Mouse (Mus musculus): ENCODE data around the gene Tmem50a. TPM values are rescaled to one million over a fixed set of nuclear protein-coding genes. Genes with fewer than 3 reads are reported as not detected.
"Not testable (repeated sequence)": the region's sequence is repeated elsewhere in the genome, so short reads cannot be mapped to it uniquely, and the experiment has no call there.

Tmem50a gene
- total RNA-seq, 2 experiments from 2014 or later, result 219 to 276 TPM

DNA sequence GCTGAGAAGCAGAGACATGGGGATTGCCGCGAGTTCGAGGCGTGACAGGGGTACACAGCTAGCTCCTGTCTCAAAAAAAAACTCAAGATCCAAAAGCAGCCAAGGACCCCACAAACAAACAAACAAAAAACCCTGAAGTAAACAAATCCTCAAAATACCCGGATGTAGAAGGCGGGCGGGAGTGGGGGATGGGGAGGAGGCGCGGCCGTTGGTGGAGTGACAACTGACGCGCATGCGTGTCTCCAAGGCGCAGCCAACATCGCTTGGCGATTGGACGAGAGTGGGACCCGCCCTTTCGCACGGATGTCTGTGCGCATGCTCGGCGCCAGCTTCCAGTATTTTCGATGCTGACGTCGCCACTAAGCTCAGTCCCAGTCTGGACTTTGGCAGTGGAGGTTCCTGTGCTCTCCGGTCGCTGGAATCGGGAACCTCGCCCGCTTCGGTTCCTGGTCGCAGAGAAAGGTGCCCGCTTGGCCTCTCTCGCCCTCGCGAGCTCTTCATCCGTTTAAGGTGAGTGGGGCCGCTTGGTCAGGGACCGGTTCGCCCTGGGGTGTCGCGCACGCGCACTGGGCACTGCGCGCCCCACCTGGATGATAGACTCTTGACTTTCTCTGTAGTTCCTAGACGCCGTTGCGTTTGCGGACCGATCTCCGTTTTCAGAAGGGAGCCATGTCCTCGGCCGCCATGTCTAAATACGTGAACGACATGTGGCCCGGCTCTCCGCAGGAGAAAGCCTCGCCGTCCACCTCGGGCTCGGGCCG is 8.6 kb upstream of the Tmem50a start, which contains the start of gene Rsrp1:
Gene Rsrp1, plus strand, starts transcription at position 335 of the 761 bp plus-strand sequence.
- peak; percentile 63 for ATAC-seq (replicated peaks; ENCODE audit: poor library complexity)

DNA sequence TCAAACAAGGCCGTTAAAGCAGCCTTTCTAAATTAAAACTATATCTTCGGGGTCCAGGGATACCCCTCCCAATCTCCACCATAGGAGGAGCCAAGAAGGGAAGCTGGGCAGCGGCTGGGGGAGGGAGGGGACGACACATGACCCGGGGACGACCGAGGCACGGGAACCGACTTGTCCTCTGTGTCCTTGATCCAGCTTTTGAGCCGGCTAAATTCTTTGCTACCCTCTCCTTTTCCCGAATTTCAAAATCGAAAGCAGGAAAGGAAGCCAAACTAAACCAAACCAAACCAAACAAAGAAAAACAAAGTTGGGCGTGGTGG is 8.1 kb upstream of the Tmem50a start:
- ATAC-seq (replicated peaks; ENCODE audit: poor library complexity), result no peak

DNA sequence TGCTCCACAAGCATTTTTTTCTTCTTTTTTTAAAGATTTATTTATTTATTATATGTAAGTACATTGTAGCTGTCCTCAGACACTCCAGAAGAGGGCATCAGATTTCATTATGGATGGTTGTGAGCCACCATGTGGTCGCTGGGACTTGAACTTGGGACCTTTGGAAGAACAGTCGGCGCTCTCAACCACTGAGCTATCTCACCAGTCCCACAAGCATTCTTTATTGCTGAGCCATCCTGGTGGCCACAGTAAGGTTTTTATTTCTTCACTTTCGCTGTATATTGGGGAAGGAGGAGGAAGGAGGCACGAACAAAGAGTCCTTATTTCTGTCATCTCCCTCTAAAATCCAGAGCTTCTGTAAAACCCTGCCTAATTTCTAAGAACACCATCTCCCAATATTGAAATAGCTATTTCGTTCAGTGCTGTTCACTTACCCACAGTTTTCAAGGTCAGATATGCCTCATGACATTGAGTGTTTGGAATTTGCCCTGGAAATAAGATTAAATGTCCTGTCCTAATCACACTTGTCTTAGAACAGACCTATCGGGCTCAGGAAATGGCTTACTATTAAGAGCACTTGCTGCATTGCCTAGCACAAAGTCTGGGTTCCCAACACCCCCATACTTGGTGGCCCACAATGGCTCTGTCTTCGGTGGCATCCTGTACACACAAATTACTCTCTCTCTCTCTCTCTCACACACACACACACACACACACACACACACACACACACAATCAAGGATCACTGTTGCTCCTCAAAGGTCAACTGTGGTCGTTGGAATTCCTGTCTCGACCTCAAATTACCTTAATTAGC is 7.5 kb upstream of the Tmem50a start:
- ATAC-seq (replicated peaks; ENCODE audit: poor library complexity), result no peak

DNA sequence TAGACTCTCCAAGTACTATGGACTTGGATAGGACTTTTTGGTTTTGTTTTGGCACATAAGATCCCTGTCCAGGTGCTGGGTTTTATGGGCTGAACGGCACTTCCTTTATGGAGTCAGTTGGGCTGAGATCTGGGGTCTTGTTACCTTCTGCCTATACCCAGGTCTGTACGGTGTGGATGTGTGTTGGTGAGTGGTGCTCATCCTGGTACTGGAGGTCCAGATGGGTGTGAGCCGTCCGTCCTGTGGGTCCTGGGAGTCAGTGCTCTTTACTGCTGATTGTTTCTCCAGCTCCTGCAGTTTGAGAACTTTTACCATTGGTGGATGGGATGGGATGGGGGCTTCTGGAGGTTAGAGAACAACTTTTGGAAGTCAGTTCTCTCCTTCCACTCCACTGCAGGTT is 6.9 kb upstream of the Tmem50a start:
- ATAC-seq (replicated peaks; ENCODE audit: poor library complexity), result no peak

DNA sequence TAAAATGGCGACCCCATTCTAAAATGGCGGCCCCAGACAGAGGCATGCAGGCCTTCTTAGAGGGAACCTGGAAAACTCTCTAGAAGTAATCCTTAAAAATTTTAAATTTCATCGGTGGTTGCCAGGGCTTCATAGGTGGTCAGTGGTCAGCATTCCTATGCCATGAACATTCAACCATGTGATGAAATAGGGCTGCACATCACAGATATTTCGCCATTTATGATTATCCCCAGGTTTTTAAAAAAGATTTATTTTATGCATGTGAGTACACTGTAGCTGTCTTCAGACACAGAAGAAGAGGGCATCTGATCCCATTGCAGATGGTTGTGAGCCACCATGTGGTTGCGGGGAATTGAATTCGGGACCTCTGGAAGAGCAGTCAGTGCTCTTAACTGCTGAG is 5.8 kb upstream of the Tmem50a start:
- no peak for ATAC-seq (replicated peaks; ENCODE audit: poor library complexity)

DNA sequence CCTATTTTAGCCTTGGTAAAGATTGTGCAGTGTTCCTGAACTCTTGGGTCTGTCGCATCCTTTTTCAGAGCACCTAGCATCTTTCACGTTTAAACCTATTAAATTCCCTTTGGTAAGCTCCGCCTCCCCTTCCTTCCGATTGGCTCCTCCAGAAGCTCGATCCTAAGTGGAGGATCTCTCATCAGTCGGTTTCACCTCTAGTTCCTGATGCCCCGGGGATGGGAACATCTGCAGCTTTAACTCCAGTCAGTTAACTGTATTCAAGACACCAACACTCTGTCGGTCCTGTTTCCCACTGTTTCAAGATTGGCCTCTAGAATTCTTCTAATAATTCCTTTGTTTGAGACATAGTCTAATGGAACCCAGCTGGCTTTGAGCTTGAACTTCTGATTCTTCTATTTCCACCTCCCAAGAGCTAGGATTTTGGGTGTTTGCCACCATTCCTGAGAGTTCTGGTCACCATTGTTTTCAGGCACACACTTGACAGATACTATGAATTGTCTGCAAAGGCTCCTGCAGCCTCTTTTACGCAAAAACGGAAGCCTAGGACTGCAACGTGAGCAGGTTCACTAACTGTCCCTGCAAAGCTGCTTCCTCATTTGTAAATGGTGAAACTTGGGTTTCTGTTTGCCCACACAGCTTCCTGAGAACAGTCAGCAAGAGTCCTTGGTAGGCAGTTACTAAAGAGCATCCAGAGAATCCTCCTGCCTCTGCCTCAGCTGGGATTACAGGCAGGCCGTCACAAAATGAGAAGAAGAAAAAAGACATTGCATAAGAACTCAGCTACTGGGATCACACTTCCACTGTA is 5.1 kb upstream of the Tmem50a start:
- peak; percentile 28 for ATAC-seq (replicated peaks; ENCODE audit: poor library complexity)

DNA sequence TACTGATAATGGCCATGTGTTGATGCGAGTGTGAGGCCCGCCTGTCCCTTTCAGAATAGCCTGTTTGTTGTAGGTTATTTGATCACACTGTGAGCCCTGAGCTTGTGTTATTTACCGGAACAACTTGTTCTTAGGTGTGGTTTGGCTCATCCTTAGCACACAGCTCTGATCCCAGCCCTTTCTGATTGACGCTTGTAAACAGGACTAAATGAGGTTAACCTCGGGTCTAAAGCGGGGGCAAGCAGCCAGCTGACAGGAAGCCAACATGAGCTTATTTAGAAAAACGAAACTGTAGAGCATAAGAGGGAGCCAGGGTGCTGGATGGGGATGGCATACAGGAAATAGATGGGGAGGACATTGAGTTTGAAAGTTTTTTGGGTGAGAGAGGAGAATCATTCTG is 3.6 kb upstream of the Tmem50a start:
- no peak for ATAC-seq (replicated peaks; ENCODE audit: poor library complexity)

DNA sequence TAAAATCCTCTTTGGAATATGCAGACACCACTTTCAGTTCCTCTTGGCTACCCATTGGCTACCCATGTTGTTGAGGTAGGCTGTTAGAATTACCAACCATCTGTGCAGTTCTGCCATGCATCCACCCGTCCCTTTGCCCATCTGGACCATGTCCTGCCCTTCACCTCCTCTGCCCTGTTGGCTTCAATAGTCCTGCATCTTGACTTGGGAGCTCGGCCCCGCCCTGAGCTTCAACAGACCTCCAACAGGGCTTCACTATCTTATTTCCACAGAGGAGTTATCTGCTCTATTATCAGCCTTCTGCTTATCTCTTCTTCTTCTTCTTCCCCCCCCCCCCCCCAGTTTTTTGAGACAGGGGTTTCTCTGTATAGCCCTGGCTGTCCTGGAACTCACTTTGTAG is 2.4 kb upstream of the Tmem50a start:
- ATAC-seq (replicated peaks; ENCODE audit: poor library complexity), result peak; percentile 22

DNA sequence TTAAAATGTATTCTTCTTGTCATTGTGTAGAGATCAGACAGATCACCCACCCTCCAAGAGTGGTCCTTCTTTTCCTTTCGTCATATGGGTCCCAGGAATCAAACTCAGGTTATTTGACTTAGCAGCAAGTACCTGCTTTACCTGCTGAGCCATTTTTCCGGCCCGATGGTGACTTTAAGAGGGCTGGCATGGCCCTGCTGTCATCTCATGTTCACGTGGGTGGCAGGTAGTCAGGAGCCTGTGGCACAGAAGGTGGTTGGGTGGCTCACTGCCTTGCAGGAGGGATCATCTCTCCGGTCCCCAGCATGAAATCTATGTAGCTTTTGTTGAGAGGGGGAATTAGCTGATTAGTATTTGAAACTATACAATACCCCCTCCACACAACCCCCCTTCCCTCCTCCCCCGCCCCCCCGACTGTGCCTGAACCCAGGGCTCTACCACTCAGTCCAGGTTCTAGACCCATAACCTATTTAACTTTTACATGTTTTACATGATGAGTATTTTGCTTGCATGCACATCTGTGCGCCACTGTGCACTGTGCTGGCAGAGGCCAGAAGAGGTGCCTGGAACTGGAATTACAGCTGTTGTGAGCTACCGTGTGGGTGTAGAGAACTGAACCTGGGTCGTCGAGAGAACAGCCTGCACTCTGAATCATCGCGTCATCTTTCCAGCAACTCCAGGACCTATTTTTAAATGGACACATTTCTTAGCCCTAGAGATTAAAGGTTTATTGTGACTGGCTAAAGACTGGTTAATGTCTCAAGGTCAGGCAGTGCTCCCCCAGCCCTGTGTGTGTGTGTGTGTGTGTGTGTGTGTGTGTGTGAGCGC is 613 bp upstream of the Tmem50a start:
- ATAC-seq (replicated peaks; ENCODE audit: poor library complexity), result no peak

DNA sequence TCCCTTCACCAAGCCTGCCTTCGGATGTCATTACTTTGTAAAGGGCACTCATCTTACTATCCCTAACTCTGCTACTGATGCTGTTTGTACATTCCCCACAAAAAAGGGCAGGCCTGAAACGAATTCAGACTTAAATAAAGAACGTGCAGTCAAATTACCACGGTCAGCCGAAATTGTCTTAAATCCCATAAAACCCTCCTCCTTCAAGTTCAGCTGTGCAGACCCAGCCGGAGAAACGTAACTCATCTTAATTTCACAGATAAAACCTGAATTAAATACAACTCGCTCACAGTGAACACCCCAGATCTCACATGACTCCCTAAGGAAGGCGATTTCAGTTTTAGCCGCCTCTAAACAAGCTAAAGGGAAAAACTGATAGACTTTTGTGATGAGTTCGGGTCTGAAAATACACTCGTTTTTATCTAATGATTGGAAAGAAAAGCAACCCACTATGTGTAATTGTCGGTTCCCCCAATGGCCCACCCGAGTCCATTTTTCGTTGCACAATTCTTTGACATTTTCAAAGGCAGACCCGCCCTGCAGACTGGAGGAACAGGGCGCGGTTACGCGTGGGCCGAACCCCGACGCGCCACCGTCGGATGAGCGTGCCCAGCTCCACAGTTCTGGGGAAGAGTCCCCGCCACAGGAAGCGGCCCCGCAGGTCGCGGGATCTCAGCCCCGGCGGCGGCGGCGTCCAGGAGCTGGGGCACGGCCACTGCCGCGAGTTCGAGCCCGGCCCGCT is 531 bp downstream of the Tmem50a start:
- ATAC-seq (replicated peaks; ENCODE audit: poor library complexity), result no peak; the same call in 1 of the 2 replicates

DNA sequence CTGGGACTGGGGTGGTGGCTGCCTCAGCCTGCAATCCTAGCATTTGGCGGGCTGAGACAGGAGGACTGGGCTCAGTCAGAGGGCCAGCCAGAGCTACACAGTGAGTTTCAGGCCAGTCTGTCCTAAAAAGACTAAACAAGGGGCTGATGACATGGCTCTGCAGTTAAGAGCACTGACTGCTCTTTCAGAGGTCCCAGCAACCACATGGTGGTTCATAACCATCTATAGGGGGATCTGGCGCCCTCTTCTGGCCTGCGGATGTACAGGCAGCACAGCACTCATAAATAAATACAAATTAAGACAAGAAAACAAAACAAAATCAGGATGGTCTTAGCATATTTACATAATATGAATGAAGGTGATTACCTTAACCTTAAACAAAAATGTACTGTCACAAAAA is 1.4 kb downstream of the Tmem50a start:
- peak; percentile 38 for ATAC-seq (replicated peaks; ENCODE audit: poor library complexity)

DNA sequence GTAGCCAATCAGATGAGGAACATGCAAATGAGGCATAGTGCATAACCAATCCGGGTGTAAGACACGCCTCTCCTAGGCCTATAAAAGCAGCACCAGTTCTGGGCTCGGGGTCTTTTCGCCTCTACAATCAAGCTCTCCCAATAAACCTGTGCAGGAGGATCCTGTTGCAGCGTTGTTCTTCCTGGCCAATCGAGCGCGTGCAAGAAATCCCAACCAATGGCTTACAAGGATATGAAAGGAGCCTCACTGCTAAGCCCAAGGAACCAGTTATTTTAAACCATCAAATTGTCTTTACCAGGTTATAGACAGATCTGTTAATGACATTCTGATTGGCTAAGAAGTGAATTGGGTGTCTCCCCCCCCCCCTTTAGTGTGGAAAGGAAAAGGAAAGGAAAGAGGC is 3.4 kb downstream of the Tmem50a start:
- ATAC-seq (replicated peaks; ENCODE audit: poor library complexity), result not testable (repeated sequence)

DNA sequence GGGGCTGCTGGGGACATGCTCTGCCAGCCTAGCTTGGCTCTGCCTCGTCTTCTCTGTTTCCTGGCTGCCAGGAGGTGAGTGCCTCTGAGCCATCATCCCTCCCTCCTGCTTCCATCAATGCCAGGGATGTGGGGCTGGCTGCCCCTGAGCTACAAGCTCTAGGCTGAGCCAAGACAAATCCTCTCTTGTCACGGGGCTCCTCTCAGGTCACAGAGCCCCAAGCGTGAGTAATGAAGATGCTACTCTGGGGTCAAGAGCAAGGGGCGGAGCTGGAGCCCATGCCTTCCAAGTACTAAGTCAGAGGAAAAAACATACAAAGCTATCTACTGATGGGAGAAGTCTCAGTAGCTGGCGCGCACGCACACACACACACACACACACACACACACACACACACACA is 11.8 kb downstream of the Tmem50a start:
- ATAC-seq (replicated peaks; ENCODE audit: poor library complexity), result no peak

DNA sequence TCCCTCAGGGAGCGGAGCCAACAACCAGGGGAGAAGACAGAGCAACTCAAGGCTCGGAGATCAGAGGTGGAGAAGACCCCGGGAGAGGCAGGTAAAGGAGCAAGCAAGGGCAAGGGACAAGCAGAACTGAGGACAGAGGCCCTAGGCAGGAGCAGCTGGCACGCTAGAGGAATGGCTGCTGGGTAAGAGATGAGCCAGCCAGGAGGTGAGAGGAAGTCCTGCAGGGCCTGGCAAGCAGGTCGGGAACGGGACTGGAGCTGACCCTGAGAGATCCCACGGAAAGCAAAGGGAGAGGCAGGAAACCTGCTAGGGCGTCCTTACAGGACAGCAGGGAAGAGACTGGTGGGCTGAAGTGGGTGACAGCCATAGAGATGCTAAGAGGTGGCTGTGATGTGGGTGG is 13.7 kb downstream of the Tmem50a start:
- ATAC-seq (replicated peaks; ENCODE audit: poor library complexity), result no peak

DNA sequence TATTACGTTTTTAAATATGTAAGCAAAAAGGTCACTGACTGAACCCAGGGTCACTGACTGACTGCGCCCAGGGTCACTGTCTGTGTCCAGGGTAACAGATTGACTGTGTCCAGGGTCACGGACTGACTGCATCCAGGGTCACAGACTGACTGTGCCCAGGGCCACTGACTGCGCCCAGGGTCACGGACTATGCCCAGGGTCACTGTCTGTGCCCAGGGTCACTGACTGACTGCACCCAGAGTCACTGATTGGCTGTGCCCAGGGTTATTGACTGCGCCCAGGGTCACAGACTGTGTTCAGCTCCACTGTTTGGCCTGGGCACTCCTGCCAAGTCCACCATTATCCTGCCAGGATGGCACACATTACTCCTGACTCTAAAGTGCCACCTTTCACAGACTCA is 17.6 kb downstream of the Tmem50a start:
- no peak for ATAC-seq (replicated peaks; ENCODE audit: poor library complexity)

DNA sequence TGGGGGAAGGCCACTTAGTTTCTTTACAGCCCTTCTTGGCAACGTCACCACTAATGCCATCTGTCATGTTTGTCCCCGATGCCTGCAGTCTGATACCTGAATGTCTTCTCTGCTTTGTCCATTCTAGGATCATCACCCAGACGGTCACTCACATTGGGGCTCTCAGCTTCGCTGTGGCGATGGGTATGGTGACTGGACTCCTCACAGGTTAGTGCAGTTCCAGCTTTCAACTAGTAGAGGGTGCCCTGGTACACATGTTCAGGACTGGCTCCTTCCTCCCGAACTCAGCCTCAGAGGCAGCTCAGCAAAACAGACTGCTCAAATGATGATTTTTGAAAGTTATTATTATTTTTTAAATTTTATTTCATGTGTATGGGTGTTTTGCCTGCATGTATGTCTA is 22.7 kb downstream of the Tmem50a start:
- 0 out of 2 replicates have a peak, but pooled peaks have one; percentile 34 for ATAC-seq (replicated peaks; ENCODE audit: poor library complexity)

DNA sequence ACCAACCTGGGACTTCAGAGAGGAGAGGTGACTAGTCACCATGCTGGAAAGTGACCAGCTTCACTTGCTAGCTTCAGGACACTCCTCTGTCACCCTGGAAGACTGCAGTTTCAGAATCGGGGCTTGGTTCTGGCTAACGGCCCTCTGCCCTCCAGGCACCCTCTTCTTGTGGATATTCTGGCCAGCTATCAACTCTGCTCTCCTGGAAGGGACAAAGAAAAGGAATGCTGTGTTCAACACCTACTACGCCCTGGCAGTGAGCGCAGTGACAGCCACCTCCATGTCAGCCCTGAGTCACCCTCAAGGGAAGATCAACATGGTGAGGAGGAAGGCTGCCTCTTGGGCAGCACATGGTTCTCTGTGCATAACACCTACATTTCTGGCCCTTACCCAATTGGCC is 30.5 kb downstream of the Tmem50a start:
- no peak for ATAC-seq (replicated peaks; ENCODE audit: poor library complexity)

DNA sequence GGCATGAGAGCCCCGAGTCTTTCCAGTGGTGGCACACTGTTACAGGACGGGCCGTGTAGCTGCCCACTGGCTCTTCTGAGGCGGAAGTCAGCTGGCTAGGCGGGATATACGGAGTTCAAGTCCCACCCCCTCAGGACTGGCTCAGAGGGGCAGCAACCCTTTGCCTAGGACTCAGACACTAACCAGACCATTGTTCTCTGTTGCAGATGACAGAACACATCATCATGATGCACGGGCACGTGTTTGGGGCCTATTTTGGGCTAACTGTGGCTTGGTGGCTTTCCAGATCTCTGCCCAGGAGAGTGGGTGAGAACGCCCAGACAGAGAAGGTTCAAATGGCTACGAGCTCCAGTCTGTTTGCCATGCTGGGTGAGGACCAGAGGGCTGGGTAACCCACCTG is 31.0 kb downstream of the Tmem50a start:
- ATAC-seq (replicated peaks; ENCODE audit: poor library complexity), result no peak

DNA sequence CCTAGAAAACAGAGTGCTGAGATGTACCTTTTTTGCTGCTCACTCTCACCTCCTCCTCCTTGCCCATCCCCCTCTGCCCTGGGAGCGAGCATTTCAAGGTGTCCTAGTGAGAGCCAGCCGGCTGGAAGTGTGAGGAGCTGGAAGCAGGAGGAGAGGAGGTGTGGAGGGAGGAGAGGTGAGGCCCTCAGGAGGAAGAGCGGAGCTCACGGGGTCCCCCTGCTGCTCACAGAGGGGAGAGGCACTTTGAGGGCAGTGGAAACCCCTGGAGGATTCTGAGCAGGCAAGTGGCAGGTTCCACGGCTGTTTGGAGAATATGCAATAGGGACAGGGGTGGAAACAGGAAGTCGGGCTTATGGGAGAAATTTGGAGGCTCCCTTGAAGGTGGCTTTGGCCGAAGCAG is 31.6 kb downstream of the Tmem50a start:
- peak; percentile 88 for ATAC-seq (replicated peaks; ENCODE audit: poor library complexity)

DNA sequence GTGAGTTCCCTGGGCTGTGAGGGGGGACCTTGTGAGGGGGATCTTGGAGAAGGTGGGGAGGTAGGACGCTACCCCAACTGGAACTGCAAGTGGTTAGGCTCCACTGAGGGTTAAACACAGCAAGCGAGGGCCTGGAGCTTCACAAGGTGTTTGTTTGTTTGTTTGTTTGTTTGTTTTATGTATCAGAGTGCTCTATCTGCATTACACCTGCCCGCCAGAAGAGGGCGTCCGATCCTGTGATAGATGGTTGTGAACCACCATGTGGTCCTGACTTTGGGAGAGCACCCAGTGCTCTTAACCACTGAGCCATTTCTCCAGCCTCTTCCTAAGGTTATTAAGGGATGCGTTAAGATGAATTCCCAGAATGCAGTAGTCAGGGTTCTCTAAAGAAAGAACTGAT is 34.8 kb downstream of the Tmem50a start:
- peak; percentile 45; the same call in 1 of the 2 replicates for ATAC-seq (replicated peaks; ENCODE audit: poor library complexity)

Measured in megakaryocyte progenitor cell, adult 5-6 weeks (primary cell).